Mouse (Mus musculus) intestine, embryonic 15.5 days (tissue): ENCODE measurements around the gene Camk1g. TPM values are rescaled to one million over a fixed set of nuclear protein-coding genes. Genes with fewer than 3 reads are reported as not detected.

Experiments used
- ATAC-seq: fragments of 200-750 bp; cut with Nextera tagmentation; 2 replicates; pipeline ENCODE4 v1.8.0; 2017; ENCODE audit warnings: moderate TSS enrichment, moderate library complexity
- H3K27ac ChIP-seq: fragments of 300-500 bp; sonication (generic); 2 replicates; pipeline ENCODE4 v1.5.1; 2015; ENCODE audit warnings: mild to moderate bottlenecking, inconsistent platforms
- H3K27me3 ChIP-seq: fragments of 300-500 bp; sonication (generic); replicated peaks from 2 replicates; pipeline ENCODE4 v1.6.1; 2015; ENCODE audit warnings: inconsistent platforms
- H3K36me3 ChIP-seq: fragments of 300-500 bp; sonication (generic); 2 replicates; pipeline ENCODE4 v1.6.1; 2015; ENCODE audit warnings: inconsistent platforms
- H3K4me1 ChIP-seq: fragments of 300-500 bp; sonication (generic); replicated peaks from 2 replicates; pipeline ENCODE4 v1.6.1; 2015; ENCODE audit warnings: inconsistent platforms
- H3K4me2 ChIP-seq: fragments of 300-500 bp; sonication (generic); replicated peaks from 2 replicates; pipeline ENCODE4 v1.6.1; 2015; ENCODE audit warnings: mild to moderate bottlenecking, inconsistent platforms
- H3K4me3 ChIP-seq: fragments of 300-500 bp; sonication (generic); replicated peaks from 2 replicates; pipeline ENCODE4 v1.5.1; 2015; ENCODE audit warnings: inconsistent platforms
- H3K9ac ChIP-seq: fragments of 300-500 bp; sonication (generic); 2 replicates; pipeline ENCODE4 v1.6.1; 2015; ENCODE audit warnings: inconsistent platforms
- H3K9me3 ChIP-seq: fragments of 300-500 bp; sonication (generic); 2 replicates; pipeline ENCODE4 v1.6.1; 2016; ENCODE audit warnings: inconsistent platforms
- WGBS: fragments of 180-500 bp; shearing (Covaris S2); methylation state at CpG from one replicate; pipeline ENCODE4 v1.1.7; 2015; 5-methylcytosine and 5-hydroxymethylcytosine counted together
- polyA plus RNA-seq: library from polyadenylated mRNA; unstranded; fragments of >200 nt; fragmentation: Nextera tagmentation; extraction: Ambion mirVana; gene quantifications from 2 replicates; pipeline ENCODE4 v1.2.1, GENCODE M21; 2015

The Camk1g gene
- polyA plus RNA-seq, 1 experiment from 2014 or later: 6.8 TPM

DNA sequence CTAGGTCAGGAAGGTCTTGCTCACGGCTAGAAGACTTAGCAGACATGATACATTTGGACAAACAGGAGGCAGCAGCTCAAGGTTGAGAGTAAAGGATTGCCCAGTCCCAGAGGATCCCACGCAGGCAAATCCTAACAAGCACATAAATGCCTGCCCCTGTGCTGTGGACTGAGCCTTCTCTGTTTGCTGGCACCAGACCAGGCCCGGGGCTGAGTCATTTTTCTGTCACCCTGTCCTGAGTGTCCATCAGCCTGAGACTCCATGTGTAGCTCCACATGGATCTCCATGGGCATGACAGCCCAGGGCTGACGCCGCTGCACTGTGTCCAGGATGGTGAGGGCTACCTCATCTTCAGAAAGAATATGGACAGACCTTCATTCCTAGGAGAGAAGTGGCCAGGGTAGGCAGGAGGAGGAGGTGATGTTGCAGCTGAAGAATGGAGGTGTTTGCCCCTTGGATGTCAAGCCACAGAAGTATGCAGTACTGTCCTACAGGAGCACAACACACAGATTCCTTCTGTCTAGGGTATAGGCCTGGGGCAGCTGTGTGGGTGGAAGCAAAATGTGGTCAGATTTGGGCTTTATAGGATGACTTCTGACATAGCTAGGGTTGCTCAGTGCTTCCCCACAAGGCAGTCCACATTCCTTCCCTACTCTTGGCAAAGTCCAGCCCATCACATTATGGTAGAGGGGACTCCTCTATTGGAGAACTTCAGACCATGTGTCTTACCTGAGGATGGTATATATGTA, 27.7 kb downstream of the Camk1g start:
- H3K4me1 ChIP-seq: no peaks in the 10 kb centered on the region
- ATAC-seq: no peak
- H3K4me2 ChIP-seq: no peak overlapping the region
- H3K27ac ChIP-seq: no peak overlapping the region
- H3K9me3 ChIP-seq: no peaks in the 10 kb centered on the region
- 86% methylated on average over 5 of the region's 5 CpGs for WGBS
- no peak overlapping the region for H3K9ac ChIP-seq
- H3K4me3 ChIP-seq: no peak overlapping the region
- no peaks in the 10 kb centered on the region for H3K36me3 ChIP-seq
- no peaks in the 10 kb centered on the region for H3K27me3 ChIP-seq

- 80% methylated on average over 9 of the region's 9 CpGs for WGBS
- H3K4me1 ChIP-seq: 0 out of 2 replicates have a peak, but pooled peaks cover 4% of the 10 kb centered on the region
- no peaks in the 10 kb centered on the region for H3K27me3 ChIP-seq
- ATAC-seq: no peak
- H3K27ac ChIP-seq: no peak overlapping the region
- no peak overlapping the region for H3K9ac ChIP-seq
- no peak overlapping the region for H3K4me2 ChIP-seq
- no peak overlapping the region for H3K4me3 ChIP-seq
- no peaks in the 10 kb centered on the region for H3K36me3 ChIP-seq
- H3K9me3 ChIP-seq: no peaks in the 10 kb centered on the region
These were observed 31.6 kb downstream of the Camk1g start for GRCm38 (mm10) chr1:193338363-193338995.

DNA sequence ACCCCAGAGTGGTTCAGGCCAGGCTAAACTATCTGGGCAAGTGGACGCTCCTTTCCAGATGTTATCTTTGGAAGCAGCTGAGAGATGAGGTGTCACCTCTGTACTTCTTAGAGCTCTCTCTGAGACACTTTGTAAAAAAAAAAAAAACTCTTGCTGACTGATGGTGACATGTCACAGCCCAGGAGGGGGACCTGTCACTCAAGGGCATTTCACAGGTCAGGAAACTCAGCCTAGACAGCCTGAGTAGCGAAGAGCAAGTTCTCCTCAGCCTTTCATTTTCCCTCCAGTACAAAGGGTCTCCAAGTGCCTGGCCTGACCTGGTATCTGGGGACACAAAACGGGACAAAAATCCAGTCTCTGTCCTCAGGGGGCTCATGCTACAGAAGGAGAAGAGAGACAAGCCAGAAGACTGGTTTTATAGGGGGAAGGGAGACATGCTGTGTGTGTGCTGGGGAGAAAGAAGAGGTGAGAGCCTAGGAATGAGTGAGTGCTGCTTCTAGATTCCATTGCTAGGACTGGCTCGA, 32.2 kb downstream of the Camk1g start:
- Histone ChIP-seq H3K27me3 (no peaks in the 10 kb centered on the region), H3K4me2 (no peak overlapping the region), H3K4me1 (0 out of 2 replicates have a peak, but pooled peaks cover 4% of the 10 kb centered on the region), H3K4me3 (no peak overlapping the region), H3K9me3 (no peaks in the 10 kb centered on the region), H3K36me3 (no peaks in the 10 kb centered on the region), H3K9ac (no peak overlapping the region), H3K27ac (no peak overlapping the region)
- WGBS: 75% methylated on average over 4 of the region's 4 CpGs
- no peak for ATAC-seq

GRCm38 (mm10) chr1:193337018-193337321, 33.1 kb downstream of the Camk1g start:
- Histone ChIP-seq H3K27me3 (no peaks in the 10 kb centered on the region), H3K27ac (no peak overlapping the region), H3K9ac (no peak overlapping the region), H3K4me1 (0 out of 2 replicates have a peak, but pooled peaks cover 4% of the 10 kb centered on the region), H3K9me3 (no peaks in the 10 kb centered on the region), H3K4me2 (no peak overlapping the region), H3K36me3 (no peaks in the 10 kb centered on the region), H3K4me3 (no peak overlapping the region)
- 78% methylated on average over 9 of the region's 9 CpGs for WGBS
- no peak for ATAC-seq

- WGBS: 79% methylated on average over 7 of the region's 7 CpGs
- ATAC-seq: no peak
- 0 out of 2 replicates have a peak, but pooled peaks cover 4% of the 10 kb centered on the region for H3K4me1 ChIP-seq
These were observed 33.7 kb downstream of the Camk1g start for GRCm38 (mm10) chr1:193336122-193337017.

DNA sequence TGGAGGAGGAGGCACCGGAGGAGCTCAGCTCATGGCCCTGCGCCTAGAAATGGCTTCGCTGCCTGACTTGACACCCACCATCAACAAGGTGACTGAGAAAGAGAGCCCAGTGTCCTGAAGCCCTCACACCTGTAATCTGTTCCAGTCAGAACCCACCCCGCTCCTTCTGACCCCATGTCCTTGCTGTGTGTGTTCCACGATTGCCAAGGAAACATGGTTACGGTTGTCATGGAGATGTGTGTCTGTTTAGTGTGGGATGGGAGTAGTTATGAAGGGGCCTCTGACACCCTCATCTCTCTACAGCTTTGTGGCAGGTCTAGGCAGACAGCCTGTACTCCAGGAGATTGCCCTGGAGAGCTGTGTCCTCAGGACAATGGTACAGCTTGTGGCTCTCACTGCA, 35.6 kb downstream of the Camk1g start:
- 0 out of 2 replicates have a peak, but pooled peaks cover 4% of the 10 kb centered on the region for H3K4me1 ChIP-seq
- no peaks in the 10 kb centered on the region for H3K9me3 ChIP-seq
- no peak overlapping the region for H3K4me3 ChIP-seq
- no peak for ATAC-seq
- no peak overlapping the region for H3K27ac ChIP-seq
- H3K9ac ChIP-seq: no peak overlapping the region
- WGBS: 65% methylated on average over 6 of the region's 6 CpGs
- H3K27me3 ChIP-seq: no peaks in the 10 kb centered on the region
- no peak overlapping the region for H3K4me2 ChIP-seq
- no peaks in the 10 kb centered on the region for H3K36me3 ChIP-seq

More at GRCm38 (mm10) chr1:193336122-193337017, 33.7 kb downstream of the Camk1g start:
- Histone ChIP-seq H3K27ac (no peak overlapping the region), H3K27me3 (no peaks in the 10 kb centered on the region), H3K9ac (no peak overlapping the region), H3K9me3 (no peaks in the 10 kb centered on the region), H3K36me3 (no peaks in the 10 kb centered on the region), H3K4me3 (no peak overlapping the region), H3K4me2 (no peak overlapping the region)

- Histone ChIP-seq H3K36me3 (no peaks in the 10 kb centered on the region), H3K9ac (no peak overlapping the region), H3K4me2 (no peak overlapping the region), H3K9me3 (no peaks in the 10 kb centered on the region), H3K4me3 (no peak overlapping the region), H3K27ac (no peak overlapping the region), H3K27me3 (no peaks in the 10 kb centered on the region), H3K4me1 (0 out of 2 replicates have a peak, but pooled peaks cover 4% of the 10 kb centered on the region)
- no peak for ATAC-seq
- 80% methylated on average over 3 of the region's 3 CpGs for WGBS
These were observed 36.3 kb downstream of the Camk1g start for GRCm38 (mm10) chr1:193333776-193334175.

- WGBS: 87% methylated on average over 1 of the region's 1 CpGs
- ATAC-seq: no peak
- H3K4me3 ChIP-seq: no peak overlapping the region
These were observed 37.4 kb downstream of the Camk1g start for GRCm38 (mm10) chr1:193332671-193333070.

DNA sequence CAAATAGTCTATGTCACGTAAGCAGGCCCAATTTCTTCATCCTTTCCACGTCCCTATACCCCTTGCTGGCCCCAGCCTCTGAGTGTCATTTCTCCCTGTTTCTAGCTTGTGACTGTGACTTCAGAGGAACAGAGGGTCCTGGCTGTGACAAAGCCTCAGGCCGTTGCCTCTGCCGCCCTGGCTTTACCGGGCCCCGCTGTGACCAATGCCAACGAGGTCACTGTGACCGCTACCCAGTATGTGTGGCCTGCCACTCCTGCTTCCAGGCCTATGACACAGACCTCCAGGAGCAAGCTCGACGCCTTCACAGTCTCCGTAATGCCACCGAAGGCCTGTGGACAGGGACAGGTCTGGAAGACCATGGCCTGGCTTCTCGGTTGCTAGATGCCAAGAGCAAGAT, 38.1 kb downstream of the Camk1g start:
- ATAC-seq: no peak
- H3K27ac ChIP-seq: no peak overlapping the region
- 0 out of 2 replicates have a peak, but pooled peaks cover 4% of the 10 kb centered on the region for H3K4me1 ChIP-seq
- no peaks in the 10 kb centered on the region for H3K9me3 ChIP-seq
- no peak overlapping the region for H3K9ac ChIP-seq
- H3K27me3 ChIP-seq: no peaks in the 10 kb centered on the region
- 84% methylated on average over 13 of the region's 13 CpGs for WGBS
- H3K4me3 ChIP-seq: no peak overlapping the region
- H3K4me2 ChIP-seq: no peak overlapping the region
- no peaks in the 10 kb centered on the region for H3K36me3 ChIP-seq

More at GRCm38 (mm10) chr1:193332671-193333070, 37.4 kb downstream of the Camk1g start:
- Histone ChIP-seq H3K4me1 (0 out of 2 replicates have a peak, but pooled peaks cover 4% of the 10 kb centered on the region), H3K27ac (no peak overlapping the region), H3K9me3 (no peaks in the 10 kb centered on the region), H3K36me3 (no peaks in the 10 kb centered on the region), H3K27me3 (no peaks in the 10 kb centered on the region), H3K4me2 (no peak overlapping the region), H3K9ac (no peak overlapping the region)

GRCm38 (mm10) chr1:193330626-193331025, 39.5 kb downstream of the Camk1g start:
- H3K9ac ChIP-seq: no peak overlapping the region
- no peaks in the 10 kb centered on the region for H3K9me3 ChIP-seq
- H3K4me3 ChIP-seq: no peak overlapping the region
- 0 out of 2 replicates have a peak, but pooled peaks cover 10% of the 10 kb centered on the region for H3K4me1 ChIP-seq
- no peaks in the 10 kb centered on the region for H3K27me3 ChIP-seq
- no peak overlapping the region for H3K4me2 ChIP-seq
- H3K27ac ChIP-seq: no peak overlapping the region
- ATAC-seq: no peak
- H3K36me3 ChIP-seq: no peaks in the 10 kb centered on the region
- WGBS: 82% methylated on average over 7 of the region's 7 CpGs

DNA sequence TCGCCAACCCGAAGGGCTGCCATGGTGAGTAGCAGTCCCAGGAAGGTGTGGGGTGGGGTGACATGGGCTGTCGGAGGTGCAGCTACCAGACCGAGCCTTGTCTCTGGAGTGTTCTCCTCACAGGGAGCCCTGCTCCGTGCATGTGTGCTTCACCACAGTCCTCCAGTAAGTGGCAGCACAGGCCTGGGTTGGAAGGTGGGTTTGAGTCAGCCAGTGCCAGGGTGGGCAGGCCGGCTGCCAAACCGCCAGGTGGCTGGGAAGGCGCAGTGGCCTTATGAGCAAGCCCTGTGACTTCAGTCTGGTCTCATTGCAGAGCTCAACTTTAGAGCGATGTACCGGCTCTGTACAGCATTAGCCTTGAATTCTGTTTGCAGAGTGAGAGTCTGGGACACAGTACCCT, 39.9 kb downstream of the Camk1g start:
- Histone ChIP-seq H3K27me3 (no peaks in the 10 kb centered on the region), H3K4me1 (0 out of 2 replicates have a peak, but pooled peaks cover 10% of the 10 kb centered on the region), H3K4me3 (no peak overlapping the region), H3K9ac (no peak overlapping the region), H3K27ac (no peak overlapping the region), H3K9me3 (no peaks in the 10 kb centered on the region), H3K36me3 (no peaks in the 10 kb centered on the region), H3K4me2 (no peak overlapping the region)
- WGBS: 43% methylated on average over 10 of the region's 10 CpGs
- peak; percentile 65 for ATAC-seq

DNA sequence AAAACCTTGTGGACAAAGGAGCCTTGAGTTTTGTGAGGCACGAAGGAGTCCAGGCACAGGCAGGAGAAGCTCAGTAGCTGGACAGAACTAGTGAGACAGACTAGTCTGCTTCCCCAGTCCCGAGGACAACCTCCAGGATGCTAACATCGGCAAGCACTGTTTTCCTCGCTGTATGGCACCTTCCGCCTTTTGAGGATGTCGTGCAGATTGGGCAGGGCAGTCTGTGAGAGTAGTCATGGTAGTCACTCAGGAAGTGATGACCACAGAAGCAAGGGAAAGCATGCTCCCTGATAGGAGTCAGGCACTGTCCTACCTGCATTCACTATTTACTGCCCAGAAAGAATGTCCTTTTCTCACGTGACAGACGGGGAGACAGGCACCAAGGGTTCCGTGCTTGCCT, 40.5 kb downstream of the Camk1g start:
- 80% methylated on average over 9 of the region's 9 CpGs for WGBS
- no peak overlapping the region for H3K9ac ChIP-seq

More for the DNA sequence above, 40.5 kb downstream of the Camk1g start:
- no peak overlapping the region for H3K4me3 ChIP-seq
- ATAC-seq: no peak
- no peaks in the 10 kb centered on the region for H3K27me3 ChIP-seq
- no peaks in the 10 kb centered on the region for H3K36me3 ChIP-seq
- H3K4me1 ChIP-seq: 0 out of 2 replicates have a peak, but pooled peaks cover 10% of the 10 kb centered on the region
- H3K4me2 ChIP-seq: no peak overlapping the region
- H3K9me3 ChIP-seq: no peaks in the 10 kb centered on the region
- no peak overlapping the region for H3K27ac ChIP-seq
